Mouse (Mus musculus) macrophage (primary cell): ENCODE measurements at regions not wholly inside any gene's neighbourhood (a gene's known extent, or its start where the extent isn't known, plus 50 kb on each side); places are given as distances from the start of the nearest gene placed in this dataset.

Experiments
- H3K27ac ChIP-seq: fragments of 350-480 bp; formaldehyde crosslinking; 2 replicates; pipeline ENCODE4 v1.9.0; 2021
- H3K36me3 ChIP-seq: fragments of 350-480 bp; formaldehyde crosslinking; 2 replicates; pipeline ENCODE4 v1.9.0; 2021; ENCODE audit errors: inconsistent target
- H3K4me3 ChIP-seq: fragments of 350-480 bp; formaldehyde crosslinking; 2 replicates; pipeline ENCODE4 v1.9.0; 2021; ENCODE audit errors: inconsistent target
- H3K79me2 ChIP-seq: fragments of 350-480 bp; formaldehyde crosslinking; 2 replicates; pipeline ENCODE4 v1.9.0; 2021; ENCODE audit errors: inconsistent target
- WGBS: methylation state at CpG from one replicate; pipeline ENCODE4 v1.1.7; 2026; ENCODE audit warnings: inconsistent platforms; ENCODE audit not compliant: missing documents; 5-methylcytosine and 5-hydroxymethylcytosine counted together

- H3K36me3 ChIP-seq: no peaks in the 10 kb centered on the region
- H3K27ac ChIP-seq: no peak overlapping the region
- no peak overlapping the region for H3K4me3 ChIP-seq
- no peaks in the 10 kb centered on the region for H3K79me2 ChIP-seq
- WGBS: 90% methylated on average over 9 of the region's 9 CpGs
Observed at GRCm38 (mm10) chr1:71801283-71802066, 148.5 kb upstream of the Fn1 start.

GRCm38 (mm10) chr1:71800581-71800980, 147.6 kb upstream of the Fn1 start:
- Histone ChIP-seq H3K36me3 (no peaks in the 10 kb centered on the region), H3K79me2 (no peaks in the 10 kb centered on the region), H3K4me3 (no peak overlapping the region), H3K27ac (no peak overlapping the region)
- 100% methylated on average over 2 of the region's 2 CpGs for WGBS

- H3K4me3 ChIP-seq: no peak overlapping the region
- 30% methylated on average over 9 of the region's 9 CpGs for WGBS
- H3K79me2 ChIP-seq: no peaks in the 10 kb centered on the region
- no peak overlapping the region for H3K27ac ChIP-seq
- no peaks in the 10 kb centered on the region for H3K36me3 ChIP-seq
Observed at GRCm38 (mm10) chr1:71798636-71799035, 145.6 kb upstream of the Fn1 start.

- no peaks in the 10 kb centered on the region for H3K79me2 ChIP-seq
- H3K27ac ChIP-seq: no peak overlapping the region
- 58% methylated on average over 1 of the region's 1 CpGs for WGBS
- no peak overlapping the region for H3K4me3 ChIP-seq
- H3K36me3 ChIP-seq: no peaks in the 10 kb centered on the region
Observed at GRCm38 (mm10) chr1:71788408-71788807, 135.4 kb upstream of the Fn1 start.

GRCm38 (mm10) chr1:71784880-71785279, 131.9 kb upstream of the Fn1 start:
- Histone ChIP-seq H3K36me3 (no peaks in the 10 kb centered on the region), H3K4me3 (no peak overlapping the region), H3K27ac (no peak overlapping the region), H3K79me2 (no peaks in the 10 kb centered on the region)
- 100% methylated on average over 2 of the region's 2 CpGs for WGBS

GRCm38 (mm10) chr1:71778292-71778691, 125.3 kb upstream of the Fn1 start:
- 92% methylated on average over 8 of the region's 8 CpGs for WGBS
- Histone ChIP-seq H3K79me2 (no peaks in the 10 kb centered on the region), H3K4me3 (no peak overlapping the region), H3K36me3 (no peaks in the 10 kb centered on the region), H3K27ac (no peak overlapping the region)

- 95% methylated on average over 19 of the region's 19 CpGs for WGBS
- H3K27ac ChIP-seq: no peak overlapping the region
Observed at GRCm38 (mm10) chr1:71775865-71776501, 123.0 kb upstream of the Fn1 start.

GRCm38 (mm10) chr1:71772526-71772925, 119.5 kb upstream of the Fn1 start:
- H3K79me2 ChIP-seq: no peaks in the 10 kb centered on the region

More at GRCm38 (mm10) chr1:71775865-71776501, 123.0 kb upstream of the Fn1 start:
- Histone ChIP-seq H3K36me3 (no peaks in the 10 kb centered on the region), H3K79me2 (no peaks in the 10 kb centered on the region), H3K4me3 (no peak overlapping the region)

GRCm38 (mm10) chr1:71771798-71772197, 118.8 kb upstream of the Fn1 start:
- 91% methylated on average over 6 of the region's 6 CpGs for WGBS
- Histone ChIP-seq H3K4me3 (no peak overlapping the region), H3K36me3 (no peaks in the 10 kb centered on the region), H3K27ac (no peak overlapping the region), H3K79me2 (no peaks in the 10 kb centered on the region)

More at GRCm38 (mm10) chr1:71772526-71772925, 119.5 kb upstream of the Fn1 start:
- Histone ChIP-seq H3K36me3 (no peaks in the 10 kb centered on the region), H3K4me3 (no peak overlapping the region), H3K27ac (no peak overlapping the region)
- 95% methylated on average over 2 of the region's 2 CpGs for WGBS

GRCm38 (mm10) chr1:71769595-71769994, 116.6 kb upstream of the Fn1 start:
- 88% methylated on average over 2 of the region's 2 CpGs for WGBS
- Histone ChIP-seq H3K79me2 (no peaks in the 10 kb centered on the region), H3K4me3 (no peak overlapping the region)

GRCm38 (mm10) chr1:71767705-71768104, 114.7 kb upstream of the Fn1 start:
- Histone ChIP-seq H3K4me3 (no peak overlapping the region), H3K27ac (no peak overlapping the region), H3K79me2 (no peaks in the 10 kb centered on the region), H3K36me3 (no peaks in the 10 kb centered on the region)
- WGBS: 91% methylated on average over 3 of the region's 3 CpGs

More at GRCm38 (mm10) chr1:71769595-71769994, 116.6 kb upstream of the Fn1 start:
- H3K36me3 ChIP-seq: no peaks in the 10 kb centered on the region
- no peak overlapping the region for H3K27ac ChIP-seq

- Histone ChIP-seq H3K79me2 (no peaks in the 10 kb centered on the region), H3K4me3 (no peak overlapping the region), H3K36me3 (no peaks in the 10 kb centered on the region), H3K27ac (no peak overlapping the region)
- WGBS: 92% methylated on average over 5 of the region's 5 CpGs
Observed at GRCm38 (mm10) chr1:71767076-71767475, 114.1 kb upstream of the Fn1 start.

- Histone ChIP-seq H3K4me3 (no peak overlapping the region), H3K27ac (no peak overlapping the region), H3K36me3 (no peaks in the 10 kb centered on the region), H3K79me2 (no peaks in the 10 kb centered on the region)
- WGBS: 80% methylated on average over 6 of the region's 6 CpGs
Observed at GRCm38 (mm10) chr1:71764951-71765350, 112.0 kb upstream of the Fn1 start.

- Histone ChIP-seq H3K27ac (no peak overlapping the region), H3K36me3 (no peaks in the 10 kb centered on the region), H3K4me3 (no peak overlapping the region), H3K79me2 (no peaks in the 10 kb centered on the region)
- 96% methylated on average over 2 of the region's 2 CpGs for WGBS
Observed at GRCm38 (mm10) chr1:71763530-71763929, 110.5 kb upstream of the Fn1 start.

- Histone ChIP-seq H3K36me3 (no peaks in the 10 kb centered on the region), H3K79me2 (no peaks in the 10 kb centered on the region)
Observed at GRCm38 (mm10) chr1:71760342-71760741, 107.3 kb upstream of the Fn1 start.

More at GRCm38 (mm10) chr1:71760342-71760741, 107.3 kb upstream of the Fn1 start:
- H3K4me3 ChIP-seq: no peak overlapping the region
- 39% methylated on average over 2 of the region's 2 CpGs for WGBS
- H3K27ac ChIP-seq: no peak overlapping the region
